Mouse (Mus musculus): Measurements from ENCODE around the gene Stx17. TPM values are rescaled to one million over a fixed set of nuclear protein-coding genes. Genes with fewer than 3 reads are reported as not detected.

The Stx17 gene
- polyA plus RNA-seq (2017; shearing (Covaris generic)): 19.4 TPM

GRCm38 (mm10) chr4:48124773-48125469 is at the start of gene Stx17:
Gene Stx17, plus strand, starts transcription at chr4:48124915.

Other genes starting within 250 kb of the Stx17 start
- 4.6 TPM for gene Nr4a3, start 79.8 kb upstream of the Stx17 start, polyA plus RNA-seq (2017; shearing (Covaris generic))
- 113 TPM for gene Erp44, start 154.6 kb downstream of the Stx17 start, polyA plus RNA-seq (2017; shearing (Covaris generic))
- gene Invs, start 154.8 kb downstream of the Stx17 start, polyA plus RNA-seq (2017; shearing (Covaris generic)): 23.7 TPM